18 mouse cellular contexts compared by ENCODE assay signal in the genomic region with DNA sequence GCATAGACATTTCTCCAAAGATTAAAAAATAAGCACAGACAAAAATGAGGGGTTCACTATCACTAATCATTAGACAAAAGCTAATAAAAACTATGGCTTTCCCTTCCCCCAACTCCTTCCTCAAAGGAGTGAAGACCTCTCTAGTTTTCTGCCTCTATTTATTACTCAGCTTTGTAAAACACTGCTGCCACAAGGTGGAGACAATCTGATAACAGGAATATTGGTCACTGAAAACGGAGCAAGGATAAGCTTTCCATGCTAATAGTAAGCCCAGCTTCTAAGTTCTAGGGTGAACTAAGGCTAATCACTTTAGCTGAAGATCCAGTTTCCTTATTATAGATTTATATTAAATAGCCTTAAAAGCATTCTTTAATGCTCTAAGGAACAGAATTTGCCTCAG. TPM values are rescaled to one million over a fixed set of nuclear protein-coding genes. Genes with fewer than 3 reads are reported as not detected.
DNase-seq lines count a peak whose midpoint lies in the region; ATAC-seq lines count a peak whose summit lies in the region.
"Had no signal": no experiment of that assay in that cellular context is flagged by ENCODE, and none has a peak within 500 bp of the region (broad histone marks: within the 10 kb centered on the region; RNA-seq: fewer than 3 reads in every experiment).

No protein-coding gene starts in this region.

- no peaks in the 10 kb centered on the region for H3K27me3 ChIP-seq in forebrain, embryonic 14.5 days (replicated peaks; ENCODE audit: control insufficient read depth, insufficient read depth, low read length)
- no peaks in the 10 kb centered on the region for H3K27me3 ChIP-seq in forebrain, embryonic 16.5 days (replicated peaks; ENCODE audit: control insufficient read depth, insufficient read depth, low read length)
- no peaks in the 10 kb centered on the region for H3K27me3 ChIP-seq in midbrain, embryonic 11.5 days (ENCODE audit: control insufficient read depth, insufficient read depth, low read length)
- no peaks in the 10 kb centered on the region for H3K27me3 ChIP-seq in midbrain, embryonic 16.5 days (ENCODE audit: control insufficient read depth, insufficient read depth, low read depth, low read length)
- H3K27me3 ChIP-seq: embryonic facial prominence, embryonic 15.5 days; forebrain, embryonic 12.5 days; heart, embryonic 12.5 days; liver, embryonic 13.5 days; stomach, embryonic 15.5 days had no signal

- no peaks in the 10 kb centered on the region for H3K36me3 ChIP-seq in forebrain, embryonic 14.5 days (ENCODE audit: control insufficient read depth, insufficient read depth, low read length)
- H3K36me3 ChIP-seq in forebrain, embryonic 16.5 days (ENCODE audit: control insufficient read depth, insufficient read depth) = no peaks in the 10 kb centered on the region
- H3K36me3 ChIP-seq in midbrain, embryonic 11.5 days (ENCODE audit: control insufficient read depth, insufficient read depth, low read length) = no peaks in the 10 kb centered on the region
- no peaks in the 10 kb centered on the region for H3K36me3 ChIP-seq in midbrain, embryonic 16.5 days (ENCODE audit: control insufficient read depth, insufficient read depth, low read length)
- H3K36me3 ChIP-seq: embryonic facial prominence, embryonic 15.5 days; heart, embryonic 12.5 days; liver, embryonic 13.5 days; stomach, embryonic 15.5 days had no signal

- no peak overlapping the region for H3K9ac ChIP-seq in forebrain, embryonic 14.5 days (ENCODE audit: low read length)
- H3K9ac ChIP-seq in forebrain, embryonic 16.5 days (replicated peaks; ENCODE audit: low read depth, low read length) = no peak overlapping the region
- no peak overlapping the region for H3K9ac ChIP-seq in midbrain, embryonic 11.5 days (ENCODE audit: low read length)
- no peak overlapping the region for H3K9ac ChIP-seq in midbrain, embryonic 16.5 days (ENCODE audit: low read depth, low read length)
- H3K9ac ChIP-seq: embryonic facial prominence, embryonic 15.5 days; forebrain, embryonic 12.5 days; heart, embryonic 12.5 days; liver, embryonic 13.5 days; stomach, embryonic 15.5 days had no signal

- H3K4me3 ChIP-seq in forebrain, embryonic 14.5 days (ENCODE audit: low read depth, low read length) = no peak overlapping the region
- no peak overlapping the region for H3K4me3 ChIP-seq in forebrain, embryonic 16.5 days (replicated peaks; ENCODE audit: low read length)
- H3K4me3 ChIP-seq in midbrain, embryonic 11.5 days (ENCODE audit: low read depth, low read length) = no peak overlapping the region
- H3K4me3 ChIP-seq in midbrain, embryonic 16.5 days (ENCODE audit: low read depth, low read length) = no peak overlapping the region
- H3K4me3 ChIP-seq: embryonic facial prominence, embryonic 15.5 days; forebrain, embryonic 12.5 days; heart, embryonic 12.5 days; liver, embryonic 13.5 days; stomach, embryonic 15.5 days had no signal

- H3K9me3 ChIP-seq in forebrain, embryonic 14.5 days (replicated peaks; ENCODE audit: control insufficient read depth, low read length) = no peaks in the 10 kb centered on the region
- no peaks in the 10 kb centered on the region for H3K9me3 ChIP-seq in forebrain, embryonic 16.5 days (ENCODE audit: control insufficient read depth, low read length)
- H3K9me3 ChIP-seq in midbrain, embryonic 11.5 days (ENCODE audit: control insufficient read depth, low read length) = no peaks in the 10 kb centered on the region
- H3K9me3 ChIP-seq in midbrain, embryonic 16.5 days (replicated peaks; ENCODE audit: control insufficient read depth, low read length, poor library complexity, severe bottlenecking) = no peaks in the 10 kb centered on the region
- H3K9me3 ChIP-seq: embryonic facial prominence, embryonic 15.5 days; forebrain, embryonic 12.5 days; heart, embryonic 12.5 days; liver, embryonic 13.5 days; stomach, embryonic 15.5 days had no signal

- ATAC-seq in forebrain, embryonic 14.5 days = no peak
- ATAC-seq in forebrain, embryonic 16.5 days = no peak
- no peak for ATAC-seq in midbrain, embryonic 11.5 days (ENCODE audit: low FRiP score)
- ATAC-seq in midbrain, embryonic 16.5 days = no peak

- peak; percentile 25 for DNase-seq in forebrain, embryonic 14.5 days (ENCODE audit: low spot score)
- DNase-seq in kidney, adult 9 months = peak; percentile 37
- DNase-seq in kidney, postnatal 4 days = no peak
- peak; percentile 69 for DNase-seq in midbrain, embryonic 11.5 days (ENCODE audit: low spot score, missing footprints)
- peak; percentile 26 for DNase-seq in retina, postnatal 1 day
- no peak for DNase-seq in spleen, postnatal 10 days (ENCODE audit: low spot score in 2 of 2)
- DNase-seq: adrenal gland, postnatal 25 days; B cell, adult 2 months; cerebellum, adult 11-12 months; gastrocnemius, postnatal 10 days; liver, embryonic 13.5 days; thymus, postnatal 14 days had no signal

- WGBS in forebrain, embryonic 14.5 days = 40% methylated on average over 1 of the region's 1 CpGs
- WGBS in forebrain, embryonic 16.5 days = 45% methylated on average over 1 of the region's 1 CpGs
- WGBS in midbrain, embryonic 11.5 days = 75% methylated on average over 1 of the region's 1 CpGs
- 46% methylated on average over 1 of the region's 1 CpGs for WGBS in midbrain, embryonic 16.5 days

- H3K4me1 ChIP-seq in forebrain, embryonic 14.5 days (ENCODE audit: control insufficient read depth, insufficient read depth, low read length) = peaks cover 9% of the 10 kb centered on the region
- peaks cover 6% of the 10 kb centered on the region; the same call in 1 of the 2 replicates for H3K4me1 ChIP-seq in forebrain, embryonic 16.5 days (replicated peaks; ENCODE audit: control insufficient read depth, insufficient read depth, low read length)
- H3K4me1 ChIP-seq in midbrain, embryonic 11.5 days (ENCODE audit: control insufficient read depth, insufficient read depth, low read length) = no peaks in the 10 kb centered on the region
- H3K4me1 ChIP-seq in midbrain, embryonic 16.5 days (ENCODE audit: control insufficient read depth, insufficient read depth, low read length) = peaks cover 4% of the 10 kb centered on the region; the same call in 1 of the 2 replicates

- no peak overlapping the region for H3K27ac ChIP-seq in forebrain, embryonic 14.5 days (ENCODE audit: low read depth, low read length)
- H3K27ac ChIP-seq in forebrain, embryonic 16.5 days (ENCODE audit: low read length) = no peak overlapping the region
- no peak overlapping the region for H3K27ac ChIP-seq in midbrain, embryonic 11.5 days (ENCODE audit: low read depth, low read length)
- no peak overlapping the region for H3K27ac ChIP-seq in midbrain, embryonic 16.5 days (ENCODE audit: low read length)
- H3K27ac ChIP-seq: embryonic facial prominence, embryonic 15.5 days; forebrain, embryonic 12.5 days; liver, embryonic 13.5 days; stomach, embryonic 15.5 days had no signal

- H3K4me2 ChIP-seq in forebrain, embryonic 14.5 days (ENCODE audit: low read length) = no peak overlapping the region
- H3K4me2 ChIP-seq in forebrain, embryonic 16.5 days (ENCODE audit: low read length) = no peak overlapping the region
- H3K4me2 ChIP-seq in midbrain, embryonic 11.5 days = no peak overlapping the region
- H3K4me2 ChIP-seq in midbrain, embryonic 16.5 days (ENCODE audit: low read length) = no peak overlapping the region
- H3K4me2 ChIP-seq: embryonic facial prominence, embryonic 15.5 days; forebrain, embryonic 12.5 days; heart, embryonic 12.5 days; liver, embryonic 13.5 days; stomach, embryonic 15.5 days had no signal

RNA-seq across cellular contexts. Expression of a gene that starts 8.3 kb away (rescaled TPM):
- 143 and 144 TPM in 2 replicates for polyA plus RNA-seq in forebrain, embryonic 14.5 days (2014; fragmentation: Nextera tagmentation; extraction: Ambion mirVana)
- polyA plus RNA-seq in forebrain, embryonic 16.5 days (2015; fragmentation: Nextera tagmentation; extraction: Ambion mirVana) = 115 and 118 TPM in 2 replicates
- polyA plus RNA-seq in midbrain, embryonic 11.5 days (2014; fragmentation: Nextera tagmentation; extraction: Ambion mirVana) = 149 and 161 TPM in 2 replicates
- polyA plus RNA-seq in midbrain, embryonic 16.5 days (2015; fragmentation: Nextera tagmentation; extraction: Ambion mirVana) = 106 and 118 TPM in 2 replicates

Comparison
In these comparisons a context has a peak if more than half of its experiments do, and no peak if none do; other contexts are left out.
1. DNase-seq: peak in forebrain, embryonic 14.5 days (single experiment), kidney, adult 9 months (single experiment), midbrain, embryonic 11.5 days (single experiment) and retina, postnatal 1 day (single experiment); none in kidney, postnatal 4 days (0 of 2) and spleen, postnatal 10 days (0 of 2).